Mouse (Mus musculus) spleen, postnatal 36 days (tissue): ENCODE data around the gene Mical2.

Experiments used
- DNase-seq, 2 experiments: peaks; one replicate each; pipeline ENCODE4 v3.0.0; 2022; ENCODE audit warnings: low spot score in 2 of 2, mixed read lengths in 1 of 2

Mical2 gene

DNA sequence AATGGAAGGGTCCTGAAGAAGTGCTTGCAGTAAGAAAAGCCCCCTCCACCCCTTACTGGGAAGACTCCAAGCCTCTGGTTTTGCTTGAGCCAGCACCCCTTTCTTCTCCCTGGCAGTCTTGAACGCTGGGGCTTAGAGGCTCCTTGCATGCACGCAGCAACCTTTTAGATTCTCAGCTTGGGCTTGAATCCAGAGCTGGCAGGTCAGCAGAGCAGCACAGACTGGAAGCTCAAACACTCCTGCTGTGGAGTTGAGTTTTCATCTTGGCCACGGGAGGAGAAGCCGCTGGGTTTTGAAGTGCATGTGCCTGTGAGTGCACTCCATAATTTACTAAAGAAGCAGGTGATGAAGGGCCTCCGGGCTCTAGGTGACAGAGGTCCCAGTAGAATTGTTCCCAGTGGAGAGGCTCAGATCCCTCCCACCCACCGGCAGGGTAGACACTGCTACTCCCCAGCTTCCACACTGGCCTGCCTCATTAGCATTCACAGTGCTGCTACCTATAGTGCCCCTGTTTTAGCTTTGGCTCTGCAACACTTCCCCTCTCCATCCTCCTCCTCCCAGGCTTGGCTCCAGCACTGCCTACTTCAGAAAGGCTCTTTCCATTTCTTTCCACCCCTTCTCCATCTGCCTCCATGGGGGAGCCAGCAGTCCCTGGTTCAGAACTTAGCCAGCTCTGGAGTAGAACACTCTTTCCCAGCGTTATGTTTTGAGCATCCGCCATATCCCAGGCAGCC, 15.7 kb downstream of the Mical2 start:
- DNase-seq: no peak

DNA sequence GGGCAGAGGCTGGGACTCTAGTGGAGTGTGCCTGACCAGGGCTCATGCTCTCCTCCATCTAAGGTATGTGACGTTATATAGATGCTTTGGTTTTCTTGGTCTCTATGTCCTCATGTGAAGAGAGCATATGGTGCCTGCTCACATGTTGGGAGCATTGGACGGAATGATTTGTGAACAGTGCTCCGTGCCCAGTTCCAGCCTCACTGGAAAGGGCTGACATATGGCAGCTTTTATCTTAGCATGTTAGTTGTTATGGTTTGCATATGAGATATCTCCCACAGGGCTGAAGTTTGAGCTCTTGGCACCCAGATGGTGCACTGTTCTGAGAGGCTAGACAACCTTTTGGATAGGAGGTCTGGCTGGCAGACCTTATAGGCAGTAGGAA, 16.3 kb downstream of the Mical2 start:
- DNase-seq: no peak

DNA sequence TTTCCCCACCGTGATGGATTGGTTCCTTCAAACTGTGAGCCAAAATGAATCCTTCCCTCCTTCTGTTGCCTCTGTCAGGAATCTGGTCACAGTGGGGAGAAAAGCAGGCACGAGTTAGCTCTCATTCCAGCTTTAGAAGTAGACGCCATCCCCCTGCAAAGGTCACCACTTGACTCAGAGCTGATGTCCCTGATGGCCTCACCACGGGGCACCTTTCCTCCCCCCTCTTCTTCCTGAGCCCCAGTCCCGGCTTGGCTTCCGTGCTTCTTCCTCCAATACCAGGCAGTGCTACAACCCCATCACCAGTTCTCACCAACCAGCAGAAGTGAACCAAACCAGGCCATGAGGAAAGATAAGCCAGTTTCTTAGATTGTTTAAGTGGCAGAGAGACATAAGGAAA, 16.9 kb downstream of the Mical2 start:
- no peak for DNase-seq

DNA sequence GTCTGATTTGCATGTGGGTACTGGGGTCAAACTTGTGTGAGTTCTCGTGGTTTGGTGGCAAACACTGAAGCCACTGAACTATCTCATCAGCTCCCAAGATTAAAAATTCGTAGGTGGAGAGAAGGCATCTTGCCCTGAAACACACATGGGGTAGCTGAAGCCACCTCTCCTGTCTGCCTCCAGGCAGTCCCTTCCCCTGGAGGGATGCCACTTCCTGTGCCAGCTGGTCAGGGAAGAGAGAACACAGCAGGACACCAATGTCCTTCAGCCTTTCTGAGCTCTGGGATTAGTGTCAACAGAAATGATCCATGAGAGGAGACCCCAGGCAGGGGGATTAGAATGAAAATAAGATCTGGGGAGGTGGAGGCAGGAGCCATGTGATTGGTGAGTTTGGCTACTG, 18.4 kb downstream of the Mical2 start:
- DNase-seq: no peak

DNA sequence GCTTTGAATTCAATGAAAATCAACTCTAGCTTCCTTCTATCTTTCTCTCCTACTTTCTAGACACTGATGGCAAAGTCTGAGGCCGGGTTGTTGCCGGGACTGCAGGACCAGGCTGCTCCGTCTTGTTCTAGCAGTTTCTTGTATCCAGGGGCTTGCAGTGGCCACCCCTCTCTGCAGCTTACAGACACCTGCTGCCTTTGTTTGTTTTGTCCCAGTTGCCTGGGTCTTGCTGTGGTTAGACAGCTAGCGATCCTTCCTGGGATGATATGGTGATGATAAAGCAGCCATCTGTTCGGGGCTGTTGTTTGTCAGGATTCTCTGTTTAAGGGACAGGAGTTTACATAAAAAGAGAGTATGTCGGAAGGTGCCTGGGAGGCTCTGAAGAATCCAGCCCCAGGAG, 19.0 kb downstream of the Mical2 start:
- no peak for DNase-seq

DNA sequence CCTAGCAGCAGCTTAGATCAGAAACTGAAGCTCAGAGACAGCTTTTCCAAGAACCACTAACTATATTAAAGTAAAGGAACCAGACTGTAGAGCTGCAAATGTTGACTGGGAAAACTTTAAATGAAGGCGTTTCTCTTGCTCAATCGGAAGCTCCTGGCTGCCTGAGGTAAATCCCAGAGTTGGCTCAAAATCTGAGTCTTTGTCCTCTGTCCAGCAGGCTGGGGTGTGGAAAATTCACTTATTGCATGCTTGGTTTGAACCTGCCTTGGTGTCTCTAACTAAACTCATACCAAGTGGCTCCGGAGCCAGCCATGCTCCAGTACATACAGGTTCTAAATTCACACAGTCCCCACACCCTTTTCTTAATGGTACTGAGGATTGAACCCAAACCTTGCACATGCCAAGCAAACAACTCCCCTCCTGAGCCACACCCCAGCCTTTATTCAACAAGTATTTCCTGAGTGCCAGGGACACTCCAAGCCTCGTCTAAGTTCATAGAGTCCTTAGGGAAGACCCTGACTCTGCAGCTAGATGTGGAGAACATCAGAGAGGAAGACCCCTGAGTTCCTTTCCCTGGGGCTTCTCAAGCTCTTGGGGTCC, 20.3 kb downstream of the Mical2 start:
- no peak for DNase-seq

DNA sequence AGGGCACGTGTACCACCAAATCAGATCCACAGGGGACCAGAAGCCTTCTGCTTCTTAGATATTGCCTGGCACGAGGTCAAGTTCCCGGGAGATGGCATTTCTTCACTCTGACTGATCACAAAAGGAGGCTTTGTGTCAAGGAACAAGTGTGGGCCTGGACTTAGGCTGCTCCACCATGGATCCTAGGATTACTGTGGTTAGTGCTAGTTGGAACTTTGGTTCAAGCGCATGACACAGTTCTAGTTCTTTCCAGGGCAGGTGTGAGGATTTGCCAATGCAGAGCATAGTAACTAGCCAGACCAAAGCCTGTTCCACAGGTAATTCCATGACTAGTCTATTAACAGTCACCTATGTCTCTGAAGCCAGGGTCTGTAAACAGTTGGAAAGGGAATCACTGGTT, 20.8 kb downstream of the Mical2 start:
- no peak for DNase-seq

DNA sequence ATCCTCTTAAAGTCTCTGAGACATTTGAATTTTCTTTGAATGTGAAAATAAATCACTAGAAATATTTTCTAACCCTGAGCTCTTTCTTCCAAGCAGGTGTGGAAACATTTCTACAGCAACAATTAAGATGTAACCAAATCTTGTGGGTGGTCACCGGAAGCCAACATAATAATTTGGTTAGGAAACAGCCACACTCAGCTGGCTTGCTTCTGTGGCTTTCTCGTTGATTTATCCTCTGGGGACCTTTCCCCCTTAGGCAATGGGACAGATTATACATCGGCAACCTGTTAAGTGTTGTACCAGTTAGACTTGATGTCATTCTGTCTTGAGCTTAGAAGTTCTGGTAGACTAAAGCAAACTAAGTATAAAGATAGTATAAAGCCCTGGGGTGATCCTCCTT, 22.2 kb downstream of the Mical2 start:
- no peak for DNase-seq

DNA sequence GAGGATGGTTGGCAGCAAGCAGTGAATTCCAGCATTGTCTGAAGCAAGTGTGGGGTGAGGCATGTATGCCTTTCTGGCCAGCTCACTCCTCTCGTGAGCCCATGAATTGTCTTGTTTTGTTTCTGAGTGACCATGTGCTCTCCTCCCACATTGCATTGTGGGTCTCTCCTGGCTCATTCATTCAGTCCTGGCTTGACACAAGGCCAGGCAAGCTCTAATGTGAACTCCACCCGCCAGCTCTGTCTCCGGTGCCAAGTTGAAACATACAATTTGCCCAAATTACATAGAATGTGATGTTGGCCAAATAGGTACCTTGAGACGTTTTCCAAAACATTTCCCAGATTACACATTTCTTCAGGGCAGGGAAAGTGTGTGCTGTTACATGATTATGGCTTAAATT, 23.8 kb downstream of the Mical2 start:
- no peak for DNase-seq

DNA sequence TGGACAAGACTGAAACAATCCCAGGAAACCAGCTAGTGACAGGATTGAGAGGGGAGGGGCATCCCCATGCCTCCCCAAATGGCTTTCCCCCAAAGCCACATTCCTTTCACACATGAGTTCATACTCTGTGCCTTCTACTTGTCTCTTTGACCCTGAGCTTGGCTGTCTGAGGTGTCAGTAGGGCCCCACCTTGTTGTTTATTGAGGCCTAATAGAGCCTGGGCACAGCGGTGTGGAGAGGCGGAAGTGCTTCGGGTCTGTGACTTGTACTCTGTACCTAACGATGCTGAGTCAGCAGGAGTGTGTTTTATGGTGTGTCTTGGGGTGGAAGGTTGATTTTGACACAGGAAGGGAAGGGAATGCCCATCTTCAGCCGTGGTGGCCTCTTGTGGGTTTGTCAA, 26.4 kb downstream of the Mical2 start:
- DNase-seq: no peak

DNA sequence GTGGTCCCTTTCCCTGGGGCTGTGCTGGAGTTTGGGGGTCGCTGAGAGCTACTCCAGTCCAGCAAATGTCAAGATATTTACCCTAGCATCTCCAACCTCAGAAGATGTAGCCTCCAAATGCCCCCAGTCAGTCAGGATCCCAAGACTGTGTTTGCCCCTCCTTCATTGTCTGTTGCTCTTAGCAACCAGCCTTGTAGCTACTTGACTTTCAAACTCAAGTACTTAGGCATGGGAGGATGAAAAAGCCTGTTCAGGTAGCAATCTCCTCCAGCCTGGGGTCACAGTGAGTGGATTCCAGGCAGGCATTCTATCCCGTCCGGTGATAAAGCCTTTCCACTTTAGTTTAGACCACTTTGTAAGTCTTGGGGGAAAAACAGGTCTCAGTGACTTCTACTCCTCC, 28.6 kb downstream of the Mical2 start:
- no peak for DNase-seq

DNA sequence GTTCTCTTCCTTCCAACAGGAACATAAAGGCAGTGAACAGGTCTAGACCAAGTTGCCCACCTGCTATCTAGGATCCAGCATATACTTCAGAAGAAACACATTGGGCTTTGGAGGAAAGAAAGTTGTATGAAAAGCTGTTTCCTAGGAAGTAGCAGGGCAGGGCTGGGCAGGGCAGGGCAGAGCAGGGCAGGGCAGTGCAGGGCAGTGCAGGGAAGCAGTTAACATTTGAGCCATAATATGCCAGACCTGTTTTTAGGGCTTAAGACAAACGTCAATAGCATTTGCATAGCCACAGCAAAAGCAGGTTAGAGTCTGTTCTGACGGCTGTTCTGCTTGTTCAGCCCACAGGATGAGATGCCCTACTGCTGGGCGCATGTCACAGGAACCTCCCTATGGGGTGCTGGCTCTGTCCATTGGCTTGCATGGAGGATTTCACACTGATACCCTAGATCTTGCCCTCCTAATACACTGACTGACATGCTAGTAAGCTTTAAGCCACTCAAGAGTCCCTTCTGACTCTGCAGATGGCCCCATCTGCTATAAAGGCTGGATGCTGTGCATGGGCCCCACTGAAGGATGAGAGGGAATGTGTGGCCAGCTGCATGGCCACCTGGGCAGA, 29.7 kb downstream of the Mical2 start:
- no peak for DNase-seq

DNA sequence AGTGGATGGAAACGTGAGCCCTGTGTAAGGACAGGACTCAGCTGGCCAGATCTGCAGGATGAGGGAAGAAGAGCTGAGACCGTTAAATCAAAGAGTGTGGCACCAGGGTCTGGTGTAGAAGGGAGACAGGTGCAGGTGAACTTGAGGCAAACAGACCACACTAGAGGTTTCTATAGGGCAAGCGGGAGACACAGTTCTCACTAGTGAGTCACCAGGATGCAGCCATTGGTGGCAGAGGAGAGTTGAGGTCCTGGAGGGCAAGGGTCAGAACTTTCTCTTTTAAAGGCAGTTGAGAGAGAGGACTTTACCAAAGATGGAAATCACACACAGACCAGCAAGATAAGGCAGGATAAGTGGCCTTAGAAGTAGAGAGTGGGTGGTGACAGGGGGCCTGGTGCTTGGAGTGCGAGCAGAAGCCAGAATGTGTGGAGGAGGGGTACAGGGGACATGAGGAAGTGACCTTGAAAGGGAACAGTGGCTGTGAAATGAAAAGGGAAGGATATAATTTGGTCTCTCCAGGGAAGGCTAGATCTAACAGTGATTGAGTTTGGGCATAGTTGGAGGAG, 32.8 kb downstream of the Mical2 start:
- DNase-seq: no peak

DNA sequence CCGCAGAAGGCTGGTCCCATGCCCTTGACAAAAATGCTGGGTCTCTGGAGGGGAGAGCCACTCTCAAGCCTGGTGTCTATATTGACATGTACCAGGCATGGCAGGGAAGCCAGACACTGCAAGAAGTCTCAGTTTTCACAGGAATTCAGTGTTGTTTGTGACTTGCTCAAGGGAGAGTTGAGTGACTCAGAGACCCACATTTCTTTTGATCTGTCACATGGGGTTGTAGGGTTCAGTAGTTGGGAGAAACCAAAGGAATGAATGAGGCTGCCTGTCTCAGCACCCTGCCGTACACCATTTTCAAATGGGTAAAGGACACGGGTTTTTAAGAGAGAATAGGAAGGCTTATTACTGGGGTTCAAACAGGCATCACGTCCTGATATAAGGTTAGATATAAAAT, 33.6 kb downstream of the Mical2 start:
- no peak for DNase-seq

DNA sequence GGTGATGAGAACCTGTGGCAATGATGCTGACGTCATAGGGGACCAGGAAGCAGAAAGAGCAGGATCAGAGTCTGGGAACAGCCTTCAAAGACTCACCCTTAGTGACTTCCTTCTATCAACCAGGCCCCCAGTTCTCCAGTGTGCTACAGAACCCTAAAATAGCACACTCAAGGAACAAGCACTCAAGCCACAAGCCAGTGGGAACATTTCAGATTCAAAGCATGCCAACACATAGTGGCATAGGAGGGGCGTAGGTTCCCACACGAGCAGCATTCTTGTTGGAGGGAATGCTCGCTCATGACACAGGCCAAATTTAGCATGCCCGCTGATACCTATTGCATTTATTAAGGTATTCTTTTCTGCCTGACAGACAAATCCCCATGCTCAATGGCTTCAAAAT, 35.5 kb downstream of the Mical2 start:
- no peak for DNase-seq

DNA sequence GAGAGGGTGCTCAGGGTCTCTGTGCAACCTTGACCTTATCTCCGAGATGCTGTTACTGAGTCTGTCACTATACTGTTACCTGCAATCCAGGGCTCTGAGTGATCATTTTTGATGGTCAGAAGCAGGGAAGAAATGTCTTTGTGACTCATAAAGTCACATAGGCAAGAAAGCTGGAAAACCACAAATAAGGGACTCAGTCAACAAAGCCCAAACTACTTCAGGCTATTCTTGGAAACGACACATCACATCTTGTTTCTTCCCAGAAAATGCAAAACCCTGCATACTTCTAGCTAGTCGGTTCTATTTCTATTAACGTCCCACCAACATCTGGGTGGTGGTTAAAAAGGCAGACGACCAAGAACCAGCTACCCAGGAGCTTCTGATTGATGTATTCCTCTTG, 41.6 kb downstream of the Mical2 start:
- DNase-seq: no peak

DNA sequence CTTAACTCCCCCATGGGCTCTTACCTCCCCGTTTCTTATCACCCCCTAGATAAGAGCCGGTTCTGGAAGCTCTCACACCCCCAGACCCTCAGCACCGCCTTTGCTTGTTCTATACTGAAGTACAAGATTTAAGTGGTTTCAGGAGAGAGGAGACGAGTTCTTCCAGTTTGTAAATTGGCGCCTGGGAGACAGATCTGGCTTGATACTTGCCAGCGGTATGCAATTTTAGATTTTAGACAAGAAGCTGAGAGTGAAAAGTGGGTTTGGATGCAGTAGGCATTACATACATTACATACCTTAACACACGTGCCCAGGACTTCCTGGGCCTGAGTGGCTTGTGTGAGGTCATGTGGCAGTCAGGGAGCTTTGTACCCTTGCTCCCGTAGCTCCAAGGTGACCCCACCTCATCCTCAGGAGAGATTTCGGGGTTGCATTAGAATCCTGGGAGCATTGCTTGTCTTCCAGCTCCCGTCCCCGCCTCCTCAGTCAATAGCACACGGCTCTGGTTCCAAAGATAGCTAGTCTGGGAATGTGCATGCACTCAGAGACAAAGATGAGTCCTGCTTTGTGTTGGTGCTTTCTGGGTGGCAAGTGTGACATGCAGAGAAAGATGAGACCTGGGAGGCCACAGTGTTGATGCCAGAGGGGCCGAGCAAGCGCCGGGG, 43.2 kb downstream of the Mical2 start:
- no peak for DNase-seq

DNA sequence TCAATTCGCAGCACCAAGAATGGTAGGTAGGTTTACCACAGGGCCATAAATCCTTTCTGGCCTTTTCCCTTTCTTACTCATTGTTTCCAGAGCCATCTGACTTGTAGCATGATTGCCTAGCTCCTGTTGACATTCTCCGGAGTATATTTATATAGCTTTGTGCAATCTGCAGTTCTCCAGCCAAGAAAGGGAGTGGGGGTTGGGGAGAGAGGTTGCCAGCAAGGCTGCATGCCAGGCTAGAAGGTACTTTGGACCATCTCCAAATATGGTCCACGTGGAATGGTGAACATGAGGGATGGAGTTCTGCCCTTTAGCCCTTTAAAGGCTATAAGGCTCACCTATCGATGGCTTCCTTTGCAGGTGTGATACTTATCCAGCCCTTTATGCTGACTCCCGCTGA, 45.2 kb downstream of the Mical2 start:
- no peak for DNase-seq

DNA sequence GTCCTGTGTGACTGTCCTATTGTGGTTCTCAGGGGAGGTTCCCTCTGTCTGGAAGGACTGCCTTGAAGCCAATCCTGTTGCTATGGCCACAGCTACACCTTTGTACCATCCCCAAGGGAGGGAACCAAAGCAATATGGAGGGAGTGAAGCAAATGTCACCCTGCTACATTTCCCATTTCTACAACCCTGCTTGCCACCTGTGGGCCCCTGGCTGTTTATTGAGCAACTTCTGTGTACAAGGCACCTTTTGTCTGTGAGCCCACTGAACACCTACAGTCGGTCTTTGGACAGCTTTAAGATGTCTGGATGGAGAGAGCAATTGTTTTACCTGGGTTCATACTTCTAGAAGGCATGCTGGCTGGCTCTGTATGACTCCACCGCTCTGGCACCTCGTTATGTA, 46.0 kb downstream of the Mical2 start:
- DNase-seq: no peak

DNA sequence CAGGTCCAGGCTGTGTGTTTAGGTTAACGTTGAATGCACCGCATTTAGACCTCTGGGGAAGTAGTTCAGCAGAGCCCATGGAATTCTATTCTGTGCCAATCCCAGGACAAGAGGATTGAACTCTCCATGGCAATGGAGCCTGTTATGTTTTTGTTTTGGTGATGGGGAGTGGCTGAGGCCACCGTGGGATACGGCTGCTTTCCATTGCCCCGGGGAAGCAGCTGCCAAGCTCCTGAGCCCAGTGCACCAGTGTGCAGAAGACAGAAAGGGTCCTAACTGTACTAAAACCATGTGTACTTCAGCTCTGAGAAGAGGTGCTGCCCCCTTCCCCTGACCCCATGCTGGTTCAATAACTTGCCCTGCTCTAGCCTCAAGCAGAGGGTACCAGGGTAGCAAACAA, 47.0 kb downstream of the Mical2 start:
- no peak for DNase-seq

DNA sequence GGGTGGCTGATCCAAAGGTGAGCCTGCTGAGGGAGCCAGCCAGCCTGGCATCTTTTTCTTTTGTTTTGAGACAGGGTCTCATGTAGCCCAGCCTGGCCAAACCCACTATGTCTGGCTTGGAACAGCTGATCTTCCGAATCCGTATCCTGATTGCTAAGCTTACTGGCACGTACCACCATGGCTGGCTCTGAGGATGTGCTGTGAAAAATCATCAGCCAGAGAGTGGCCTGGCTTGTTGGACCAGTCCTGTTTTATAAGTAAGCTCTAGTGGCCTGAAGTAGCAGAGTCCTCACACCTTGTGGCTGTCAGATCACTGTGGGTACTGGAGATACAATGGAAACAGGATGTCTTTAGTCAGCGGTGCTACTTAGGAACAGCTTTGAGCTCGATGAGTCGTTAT, 47.8 kb downstream of the Mical2 start:
- DNase-seq: no peak

DNA sequence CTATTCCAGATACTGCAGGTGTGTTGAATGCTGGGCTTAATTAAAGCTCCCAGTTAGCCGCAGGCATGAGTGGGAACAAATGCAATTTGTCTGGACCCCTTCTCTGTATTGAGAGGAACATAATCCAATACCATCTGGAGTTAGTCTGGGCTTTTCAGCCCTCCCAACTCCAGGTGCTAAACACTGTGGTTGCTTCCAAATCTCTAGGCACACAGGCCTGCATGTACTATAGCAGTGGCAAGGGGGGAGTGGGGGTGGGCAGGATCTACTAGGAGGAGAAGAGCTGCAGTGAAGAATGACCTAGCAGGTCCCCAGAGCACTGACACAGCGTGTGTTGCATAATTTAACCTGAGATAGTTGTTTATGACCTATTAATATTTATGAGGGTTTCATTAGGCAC, 49.0 kb downstream of the Mical2 start:
- no peak for DNase-seq

DNA sequence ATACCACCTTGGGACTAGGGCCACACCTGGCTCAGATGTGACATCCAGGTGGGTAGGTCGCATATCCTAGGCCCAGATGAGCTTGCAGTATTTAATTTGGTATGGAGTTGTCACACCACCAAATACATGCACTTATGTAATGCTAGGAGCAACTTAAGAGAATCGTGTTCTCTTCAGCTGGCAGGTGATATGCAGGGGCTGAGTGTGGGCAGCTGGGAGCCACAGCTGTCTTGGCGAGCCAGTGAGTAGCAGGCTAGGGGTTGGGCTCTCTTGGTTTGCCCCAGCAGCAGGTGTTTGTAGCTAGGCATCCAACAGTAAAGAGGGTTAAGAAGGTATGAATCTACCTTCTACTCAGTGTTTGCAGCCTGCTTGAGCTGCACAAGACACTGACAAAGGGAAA, 49.4 kb downstream of the Mical2 start:
- DNase-seq: no peak
